ENCODE assay signal across 16 mouse cellular contexts in the genomic region with DNA sequence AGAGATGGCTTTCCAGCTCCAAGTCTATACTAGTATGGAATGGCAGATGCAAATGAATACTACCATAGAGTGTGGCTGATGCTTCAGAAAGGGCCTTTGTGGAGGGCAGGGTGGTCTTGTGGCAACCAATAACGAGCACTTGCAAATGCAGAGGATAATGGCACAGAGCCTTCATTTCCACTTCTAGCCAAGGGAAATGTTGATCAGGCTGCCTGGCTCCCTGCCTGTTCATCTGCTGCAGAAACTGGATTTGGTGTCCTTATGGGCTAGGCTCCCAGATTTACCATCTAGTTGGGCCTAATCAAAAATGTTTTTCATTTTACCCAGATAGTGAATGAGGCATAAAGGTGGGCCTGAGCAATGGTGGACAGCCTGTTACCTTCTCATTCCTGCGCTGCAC.
A peak's percentile ranks its signal among the peaks of the same experiment; 100 is the strongest.
DNase-seq lines count a peak whose midpoint lies in the region; ATAC-seq lines count a peak whose summit lies in the region.
"Had no signal": no experiment of that assay in that cellular context is flagged by ENCODE, and none has a peak within 500 bp of the region (broad histone marks: within the 10 kb centered on the region; RNA-seq: fewer than 3 reads in every experiment).

No protein-coding gene starts in this region.

- H3K9ac ChIP-seq in liver, embryonic 12.5 days: no peak overlapping the region
- H3K9ac ChIP-seq: hindbrain, embryonic 13.5 days; neural tube, embryonic 15.5 days had no signal

- WGBS in liver, embryonic 12.5 days (ENCODE audit: insufficient replicate concordance): 54% methylated on average over 2 of the region's 2 CpGs
- 69% methylated on average over 2 of the region's 2 CpGs for WGBS in hindbrain, embryonic 10.5 days

- no peak for ATAC-seq in liver, embryonic 12.5 days
- ATAC-seq in granulocyte monocyte progenitor cell, adult 5-6 weeks (replicated peaks; ENCODE audit: poor library complexity, severe bottlenecking): no peak

- no peaks in the 10 kb centered on the region for H3K4me1 ChIP-seq in liver, embryonic 12.5 days
- no peaks in the 10 kb centered on the region for H3K4me1 ChIP-seq in hindbrain, embryonic 10.5 days (replicated peaks)
- H3K4me1 ChIP-seq: embryonic facial prominence, embryonic 10.5 days; hindbrain, embryonic 13.5 days; neural tube, embryonic 15.5 days had no signal

- no peaks in the 10 kb centered on the region for H3K36me3 ChIP-seq in liver, embryonic 12.5 days
- no peaks in the 10 kb centered on the region for H3K36me3 ChIP-seq in hindbrain, embryonic 10.5 days
- H3K36me3 ChIP-seq: embryonic facial prominence, embryonic 10.5 days; hindbrain, embryonic 13.5 days; neural tube, embryonic 15.5 days had no signal

- H3K4me3 ChIP-seq in liver, embryonic 12.5 days: no peak overlapping the region
- H3K4me3 ChIP-seq in hindbrain, embryonic 10.5 days: no peak overlapping the region
- H3K4me3 ChIP-seq: embryonic facial prominence, embryonic 10.5 days; hindbrain, embryonic 13.5 days; left cerebral cortex, adult 2 months; neural tube, embryonic 15.5 days had no signal

- H3K4me2 ChIP-seq in liver, embryonic 12.5 days: no peak overlapping the region
- H3K4me2 ChIP-seq: hindbrain, embryonic 13.5 days; liver, embryonic 11.5 days; neural tube, embryonic 15.5 days had no signal

- no peaks in the 10 kb centered on the region for H3K27me3 ChIP-seq in liver, embryonic 12.5 days (replicated peaks)
- no peaks in the 10 kb centered on the region for H3K27me3 ChIP-seq in hindbrain, embryonic 10.5 days (ENCODE audit: insufficient read depth, poor library complexity, severe bottlenecking)
- H3K27me3 ChIP-seq: hindbrain, embryonic 13.5 days; neural tube, embryonic 15.5 days had no signal

- DNase-seq in cerebellum, postnatal 14 days: peak; percentile 62 to 64
- DNase-seq in cerebellum, adult 8-10 months: no peak
- peak; percentile 65 for DNase-seq in brain, adult 2 months (ENCODE audit: low read depth, low spot score)
- DNase-seq in layer of hippocampus, adult 9-11 months: peak; percentile 84
- DNase-seq in right cerebral cortex, adult 18-20 months: peak; percentile 18
- no peak for DNase-seq in hindbrain, embryonic 10.5 days (ENCODE audit: low spot score)
- DNase-seq: cerebellum, adult 9-11 months; kidney, adult 8-10 months; lung, postnatal 10 days had no signal

- no peak overlapping the region for H3K27ac ChIP-seq in liver, embryonic 12.5 days
- H3K27ac ChIP-seq in hindbrain, embryonic 10.5 days: no peak overlapping the region
- H3K27ac ChIP-seq: embryonic facial prominence, embryonic 10.5 days; hindbrain, embryonic 13.5 days; left cerebral cortex, adult 2 months; neural tube, embryonic 15.5 days had no signal

- no peaks in the 10 kb centered on the region for H3K9me3 ChIP-seq in liver, embryonic 12.5 days (replicated peaks)
- no peaks in the 10 kb centered on the region for H3K9me3 ChIP-seq in hindbrain, embryonic 10.5 days
- H3K9me3 ChIP-seq: embryonic facial prominence, embryonic 10.5 days; hindbrain, embryonic 13.5 days; neural tube, embryonic 15.5 days had no signal

Comparison
In these comparisons a context has a peak if more than half of its experiments do, and no peak if none do; other contexts are left out.
1. DNase-seq: peak in cerebellum, postnatal 14 days (2 of 2), brain, adult 2 months (single experiment), layer of hippocampus, adult 9-11 months (single experiment) and right cerebral cortex, adult 18-20 months (single experiment); none in cerebellum, adult 8-10 months (single experiment) and hindbrain, embryonic 10.5 days (single experiment).